Mouse (Mus musculus) lung, adult 2 months (tissue): ENCODE measurements around the gene Gm13287.
"Not testable (repeated sequence)": the region's sequence is repeated elsewhere in the genome, so short reads cannot be mapped to it uniquely, and the experiment has no call there.

Experiments
- CTCF ChIP-seq: fragments of 200-500 bp; IDR thresholded peaks from 2 replicates; pipeline ENCODE4 v1.5.1; 2011; ENCODE audit warnings: mild to moderate bottlenecking, low read length, control low read depth; ENCODE audit not compliant: insufficient read depth
- POLR2A ChIP-seq: fragments of 200-500 bp; IDR thresholded peaks from 2 replicates; pipeline ENCODE4 v1.6.1; 2011; ENCODE audit warnings: low read depth, mild to moderate bottlenecking, control low read depth, low read length, borderline replicate concordance; ENCODE audit errors: extremely low read depth

DNA sequence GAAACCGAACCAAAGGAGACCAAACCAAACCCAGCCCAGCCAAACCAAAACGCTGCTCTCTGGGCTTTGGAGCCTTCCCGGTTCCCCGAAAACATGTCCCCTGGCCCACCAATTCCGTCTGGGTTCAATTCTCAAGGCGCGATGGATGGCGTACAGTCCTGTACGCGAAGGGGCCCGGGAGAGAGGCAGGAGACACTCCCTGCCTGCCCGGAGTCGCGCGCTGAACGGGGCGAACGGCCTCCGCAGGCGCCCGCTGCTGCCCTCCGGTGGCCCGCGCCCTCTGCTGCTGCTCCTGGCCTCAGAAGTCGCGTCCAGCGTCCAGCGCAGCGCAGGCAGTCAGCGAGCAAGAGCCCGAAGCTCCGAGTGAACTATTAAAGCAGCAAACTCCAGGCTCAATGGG lies 29.5 kb upstream of the Gm13287 start, which contains the start of gene Gm13290:
- not testable (repeated sequence) for TF ChIP-seq CTCF, POLR2A
